Mouse (Mus musculus) thymus, adult 2 months (tissue): Measurements from ENCODE around the gene Dimt1.

Experiments
- CTCF ChIP-seq: fragments of 200-500 bp; IDR thresholded peaks from 2 replicates; pipeline ENCODE4 v1.5.1; 2012; ENCODE audit warnings: mild to moderate bottlenecking, control low read depth, low read length, moderate library complexity, borderline replicate concordance; ENCODE audit not compliant: control insufficient read depth, poor library complexity, insufficient read depth; ENCODE audit errors: extremely low read depth
- POLR2A ChIP-seq: fragments of 200-500 bp; IDR thresholded peaks from 2 replicates; pipeline ENCODE4 v1.6.1; 2012; ENCODE audit warnings: mild to moderate bottlenecking, low read length, control low read depth, moderate library complexity; ENCODE audit not compliant: control insufficient read depth, poor library complexity, insufficient read depth; ENCODE audit errors: extremely low read depth

DNA sequence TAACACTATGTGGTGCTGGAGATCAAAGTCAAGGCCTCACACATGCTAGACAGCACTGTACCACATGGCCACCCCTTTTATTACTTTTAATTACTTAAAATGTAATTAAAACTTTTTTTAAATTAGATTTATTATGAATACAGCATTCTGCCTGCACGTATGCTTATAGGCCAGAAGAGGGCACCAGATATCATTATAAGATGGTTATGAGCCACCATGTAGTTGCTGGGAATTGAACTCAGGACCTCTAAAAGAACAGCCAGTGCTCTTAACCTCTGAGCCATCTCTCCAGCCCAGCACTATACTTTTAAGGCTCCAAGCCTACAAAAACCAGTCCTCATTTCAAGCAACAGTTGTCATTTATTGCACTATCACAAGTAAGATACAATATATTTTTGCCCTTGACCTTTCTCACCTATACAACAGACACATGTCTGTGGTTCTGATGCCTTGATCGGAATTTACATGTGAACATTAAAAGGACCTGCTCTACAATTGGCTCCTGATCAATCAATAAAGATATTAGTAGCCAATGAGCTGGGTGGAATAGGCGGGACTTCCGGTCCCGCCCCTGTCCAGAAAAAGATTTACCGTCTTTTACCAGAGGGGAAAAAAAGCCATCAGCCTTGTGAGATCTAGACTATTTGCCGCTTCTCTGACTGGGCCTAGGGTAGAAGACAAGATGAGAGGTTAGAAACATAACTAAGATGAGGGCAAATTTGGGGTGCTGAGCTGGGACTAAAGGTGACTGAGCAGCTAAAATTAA lies 5.5 kb upstream of the Dimt1 start:
- TF ChIP-seq CTCF (no peak), POLR2A (no peak)
